Mouse (Mus musculus) A20 (cell line): Measurements from ENCODE around the gene Lrp4.

ENCODE experiments used
- DNase-seq: peaks from one replicate; pipeline ENCODE4 v3.0.0-alpha.2; 2011; ENCODE audit warnings: low read depth, low spot score

Gene Lrp4

DNA sequence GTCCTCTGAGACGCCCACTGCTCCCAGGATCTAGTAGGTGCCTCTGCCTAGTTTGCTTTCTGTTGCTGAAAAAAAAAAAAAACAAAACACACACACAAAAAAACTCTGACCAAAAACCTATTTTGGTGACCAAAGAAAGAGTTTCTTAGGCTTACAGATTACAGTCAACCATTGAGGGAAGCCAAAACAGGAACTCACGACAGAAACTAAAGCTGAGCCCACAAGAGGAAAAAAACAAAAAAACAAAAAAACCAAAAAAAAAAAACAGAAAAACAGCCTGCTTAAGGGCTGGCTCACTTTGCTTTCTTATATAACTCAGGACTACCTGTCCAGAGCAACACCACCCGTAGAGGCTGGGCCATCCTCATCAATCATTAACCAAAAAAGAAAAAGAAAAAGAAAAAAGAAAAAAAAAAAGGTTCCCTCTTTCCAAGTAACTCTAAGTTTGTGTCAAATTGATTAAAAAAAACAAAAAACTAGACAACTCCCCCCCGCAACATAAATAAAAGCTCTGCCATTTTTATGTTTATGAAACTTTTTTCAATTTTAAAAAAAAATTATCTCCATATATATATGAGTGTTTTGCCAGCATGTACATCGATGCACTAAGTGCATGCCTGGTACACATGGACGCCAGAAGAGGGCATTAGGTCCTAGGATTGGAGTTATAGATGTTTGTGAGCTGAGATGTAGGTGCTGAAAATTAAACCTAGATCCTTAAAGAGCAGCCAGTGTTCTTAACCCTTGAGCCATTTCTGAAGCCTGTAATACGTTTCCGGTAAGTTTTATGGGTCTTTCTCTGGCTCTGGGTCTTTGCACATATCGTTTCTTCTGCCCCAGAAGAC is 3.9 kb upstream of the Lrp4 start:
- peak; percentile 31 for DNase-seq

GRCm38 (mm10) chr2:91454434-91454833 is 2.9 kb upstream of the Lrp4 start:
- DNase-seq = peak; percentile 13

DNA sequence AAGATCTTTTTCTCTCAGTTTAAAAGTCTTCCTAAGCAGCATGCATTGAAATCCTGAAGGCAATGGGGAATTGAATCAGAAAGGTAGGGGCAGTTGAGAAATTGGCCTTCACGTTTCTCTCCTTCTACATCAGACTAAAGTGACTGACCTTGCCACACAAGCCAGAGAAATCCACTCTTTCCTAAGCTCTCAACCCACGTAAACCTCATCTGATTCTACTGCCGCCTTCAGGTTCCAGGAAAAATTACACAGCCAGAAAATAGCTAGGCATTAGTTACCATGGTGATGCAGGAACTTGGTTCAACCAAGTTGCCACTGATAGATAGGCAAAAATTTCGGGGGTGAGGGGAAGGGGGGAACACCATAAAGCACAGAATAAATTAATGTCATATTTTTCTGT is 1.5 kb upstream of the Lrp4 start:
- peak; percentile 43 for DNase-seq

DNA sequence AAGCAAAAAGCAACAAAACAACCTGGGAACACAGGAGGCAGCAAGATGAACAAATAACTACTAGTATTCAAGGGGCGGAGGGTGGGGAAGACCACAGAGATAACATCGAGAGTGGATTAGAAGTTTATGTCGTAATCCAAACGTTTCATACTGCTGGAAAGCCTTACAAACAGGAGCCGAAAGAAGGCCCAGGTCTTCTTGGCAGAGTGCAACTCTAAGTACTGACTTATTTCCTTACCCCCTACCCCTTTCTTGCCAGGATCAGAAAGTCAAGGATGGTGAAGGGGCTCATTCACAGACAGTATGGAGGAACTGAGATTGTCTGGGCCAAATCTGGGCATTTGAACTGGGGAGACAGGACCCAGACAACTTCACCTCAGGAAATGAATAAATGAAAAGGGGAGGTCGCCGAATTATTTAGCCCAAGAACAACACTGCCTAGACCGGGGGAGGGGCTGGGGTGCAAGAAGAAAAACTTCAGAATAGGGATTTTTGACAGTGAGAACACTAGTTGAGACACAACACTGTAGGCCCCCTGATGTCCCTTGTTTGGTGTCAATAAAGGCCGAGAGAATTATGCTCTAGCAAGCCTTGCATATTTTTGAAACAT is 715 bp upstream of the Lrp4 start:
- DNase-seq = no peak

GRCm38 (mm10) chr2:91457656-91458251 is 443 bp downstream of the Lrp4 start:
- peak; percentile 43 for DNase-seq

- peak; percentile 37 for DNase-seq
Measured at GRCm38 (mm10) chr2:91458252-91458672, 951 bp downstream of the Lrp4 start.

DNA sequence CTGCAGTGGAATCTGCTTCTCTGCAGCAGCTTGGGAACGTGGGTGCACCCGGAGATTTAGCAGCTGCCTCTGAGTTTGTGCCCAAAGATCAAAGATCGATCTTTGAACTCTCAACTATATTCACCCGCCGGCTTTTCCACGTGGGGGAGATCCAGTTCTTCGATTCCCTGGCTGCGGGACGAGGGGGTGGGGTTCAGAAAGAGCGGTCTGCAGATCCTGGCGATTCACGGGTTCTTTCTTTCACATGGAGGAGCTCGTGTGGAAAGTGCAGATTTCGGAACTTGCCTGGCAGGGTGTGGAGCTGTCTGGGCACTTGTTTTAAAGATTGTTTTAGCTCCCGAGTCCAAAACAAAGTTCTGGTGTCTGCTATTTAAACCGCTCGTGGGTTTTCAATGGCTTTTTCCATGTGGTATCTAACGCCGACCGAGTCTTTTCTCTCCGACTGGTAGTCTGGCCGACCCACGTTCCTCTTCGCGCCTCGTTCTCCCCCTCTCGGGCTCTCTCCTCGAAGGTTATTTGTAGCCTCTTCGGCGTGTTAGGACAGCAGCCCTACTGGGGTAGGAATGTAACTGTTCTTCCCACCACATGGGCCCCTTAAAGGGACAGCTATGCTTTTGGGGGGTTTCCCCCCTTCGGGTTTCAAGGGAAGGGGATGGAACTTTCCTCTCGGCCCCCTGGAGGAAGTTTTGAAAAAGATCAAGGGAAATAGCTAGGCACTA is 1.5 kb downstream of the Lrp4 start:
- DNase-seq = no peak

- no peak for DNase-seq
Measured at GRCm38 (mm10) chr2:91460076-91460475, 2.8 kb downstream of the Lrp4 start.

DNA sequence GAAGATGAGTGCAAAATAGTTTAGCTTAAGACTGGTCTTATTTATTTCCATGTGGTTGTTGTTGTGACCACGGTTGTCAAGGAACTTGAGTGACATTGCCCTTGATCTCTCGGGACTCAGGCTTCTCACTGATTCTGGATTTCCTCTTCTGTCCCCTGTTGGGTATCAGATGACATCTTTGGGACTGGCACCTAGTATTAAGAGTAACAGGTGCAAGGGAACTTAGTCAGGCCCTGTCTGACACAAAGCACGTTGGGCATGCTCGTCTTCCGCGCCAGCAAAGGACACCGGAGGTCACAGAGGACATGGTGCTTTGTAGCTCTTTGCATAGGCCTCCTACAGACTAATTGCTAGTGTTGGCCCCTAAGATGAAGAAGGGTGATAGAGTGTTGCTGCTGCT is 3.5 kb downstream of the Lrp4 start:
- DNase-seq = no peak

GRCm38 (mm10) chr2:91461341-91461740 is 4.0 kb downstream of the Lrp4 start:
- DNase-seq = no peak

DNA sequence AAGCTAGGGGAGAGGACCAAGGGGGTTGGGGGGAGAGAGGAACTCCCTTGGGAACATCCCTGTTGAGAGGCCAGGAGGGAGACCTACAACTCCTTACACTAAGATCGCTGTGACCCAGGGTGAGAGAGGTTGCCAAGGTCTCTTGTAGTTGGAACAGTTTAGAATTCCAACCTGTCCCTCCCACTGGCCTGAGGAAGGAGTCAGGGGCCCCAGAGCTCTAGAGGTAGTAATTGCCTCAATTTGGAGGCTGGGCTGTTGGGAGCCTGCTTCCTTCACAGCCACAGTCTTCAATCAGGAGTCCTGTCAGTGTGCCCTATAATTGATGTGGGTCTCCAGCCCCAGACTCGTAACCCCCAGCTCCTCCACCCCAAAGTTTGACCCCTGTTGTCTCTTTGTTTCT is 4.9 kb downstream of the Lrp4 start:
- no peak for DNase-seq

- no peak for DNase-seq
Measured at GRCm38 (mm10) chr2:91462681-91463080, 5.4 kb downstream of the Lrp4 start.

- DNase-seq = no peak
Measured at GRCm38 (mm10) chr2:91465934-91466333, 8.6 kb downstream of the Lrp4 start.

DNA sequence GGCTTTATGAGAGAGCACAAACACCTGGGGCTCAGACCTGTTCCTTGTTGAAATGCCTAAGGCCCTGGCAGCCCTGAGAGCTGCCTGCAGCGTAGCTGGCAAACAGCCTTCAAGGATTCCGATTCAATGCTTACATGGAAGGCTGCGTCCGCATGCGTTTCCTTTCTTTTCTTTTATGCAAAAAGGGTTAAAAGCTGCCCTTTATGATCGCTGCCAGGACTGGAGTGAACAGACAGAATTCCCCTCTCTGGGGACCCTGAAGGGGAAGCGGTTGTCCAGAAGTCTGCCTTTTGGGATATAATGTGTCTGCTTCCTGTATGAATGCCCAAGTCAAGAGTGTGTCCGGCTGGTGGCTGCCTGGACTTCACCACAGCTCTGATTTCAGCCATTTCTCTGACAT is 10.3 kb downstream of the Lrp4 start:
- DNase-seq = no peak

GRCm38 (mm10) chr2:91470055-91470647 is 12.8 kb downstream of the Lrp4 start:
- DNase-seq = no peak

DNA sequence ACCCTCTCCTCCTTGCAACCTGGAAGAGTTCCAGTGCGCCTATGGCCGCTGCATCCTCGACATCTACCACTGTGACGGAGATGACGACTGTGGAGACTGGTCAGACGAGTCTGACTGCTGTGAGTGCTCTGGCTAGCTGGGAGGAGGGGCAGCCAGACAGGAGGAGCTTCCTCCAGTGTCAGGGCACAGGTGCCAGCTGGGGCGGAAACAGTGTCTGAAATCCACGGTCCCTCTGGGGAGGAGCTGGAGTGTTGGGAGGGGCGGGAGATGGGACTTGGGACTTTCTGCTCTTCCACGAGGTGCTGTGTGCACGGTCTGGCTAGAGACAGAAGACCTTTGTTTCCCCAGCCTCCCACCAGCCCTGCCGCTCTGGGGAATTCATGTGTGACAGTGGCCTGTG is 17.0 kb downstream of the Lrp4 start:
- DNase-seq = peak; percentile 28

DNA sequence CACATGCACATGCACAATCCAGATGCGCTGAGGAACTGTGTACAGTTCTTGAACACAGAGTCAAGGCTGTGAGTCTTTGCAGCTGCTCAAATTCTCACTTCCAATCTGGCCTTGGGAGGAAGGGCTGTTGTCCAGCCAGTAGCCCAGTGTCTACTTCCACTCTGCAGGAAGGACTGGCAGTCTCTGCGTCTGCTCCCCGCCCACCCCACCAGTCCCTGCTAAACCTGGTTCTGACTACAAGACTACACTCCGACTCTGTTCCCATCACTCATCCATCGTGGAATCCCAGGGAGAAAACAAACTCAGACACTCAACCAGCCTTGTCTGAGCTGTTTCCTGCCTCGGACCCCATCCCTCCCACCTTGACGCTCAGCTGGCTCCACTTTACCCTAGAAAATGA is 18.5 kb downstream of the Lrp4 start:
- no peak for DNase-seq

GRCm38 (mm10) chr2:91476251-91476661 is 18.9 kb downstream of the Lrp4 start:
- no peak for DNase-seq

DNA sequence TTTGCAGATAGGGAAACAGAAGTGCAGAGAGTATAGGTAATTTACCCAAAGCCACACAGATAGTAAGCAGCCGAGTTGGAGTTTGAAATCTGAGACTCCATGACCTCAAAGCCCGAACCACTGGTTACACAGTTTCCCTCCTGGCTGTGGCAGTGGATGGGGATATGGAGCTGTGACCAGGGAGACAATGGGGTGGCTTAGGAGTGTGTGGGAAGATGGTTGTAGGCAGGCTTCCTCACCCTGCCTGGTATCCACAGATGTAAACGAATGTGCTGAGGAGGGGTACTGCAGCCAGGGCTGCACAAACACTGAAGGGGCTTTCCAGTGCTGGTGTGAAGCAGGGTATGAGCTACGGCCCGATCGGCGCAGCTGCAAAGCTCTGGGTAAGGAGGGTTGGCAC is 19.5 kb downstream of the Lrp4 start:
- peak; percentile 85 for DNase-seq

DNA sequence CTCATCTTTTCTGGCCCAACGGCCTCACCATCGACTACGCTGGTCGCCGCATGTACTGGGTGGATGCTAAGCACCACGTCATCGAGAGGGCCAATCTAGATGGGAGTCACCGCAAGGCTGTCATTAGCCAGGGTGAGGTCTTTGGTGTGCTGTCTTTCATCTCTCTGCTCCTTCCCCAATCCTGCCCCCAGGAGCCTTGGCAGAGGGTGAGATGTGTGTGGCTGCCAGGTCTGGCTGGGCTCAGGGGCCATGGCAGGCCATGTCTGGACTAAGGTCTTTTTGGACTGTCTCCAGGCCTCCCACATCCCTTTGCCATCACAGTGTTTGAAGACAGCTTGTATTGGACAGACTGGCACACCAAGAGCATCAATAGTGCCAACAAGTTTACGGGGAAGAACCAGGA is 23.1 kb downstream of the Lrp4 start:
- no peak for DNase-seq

DNA sequence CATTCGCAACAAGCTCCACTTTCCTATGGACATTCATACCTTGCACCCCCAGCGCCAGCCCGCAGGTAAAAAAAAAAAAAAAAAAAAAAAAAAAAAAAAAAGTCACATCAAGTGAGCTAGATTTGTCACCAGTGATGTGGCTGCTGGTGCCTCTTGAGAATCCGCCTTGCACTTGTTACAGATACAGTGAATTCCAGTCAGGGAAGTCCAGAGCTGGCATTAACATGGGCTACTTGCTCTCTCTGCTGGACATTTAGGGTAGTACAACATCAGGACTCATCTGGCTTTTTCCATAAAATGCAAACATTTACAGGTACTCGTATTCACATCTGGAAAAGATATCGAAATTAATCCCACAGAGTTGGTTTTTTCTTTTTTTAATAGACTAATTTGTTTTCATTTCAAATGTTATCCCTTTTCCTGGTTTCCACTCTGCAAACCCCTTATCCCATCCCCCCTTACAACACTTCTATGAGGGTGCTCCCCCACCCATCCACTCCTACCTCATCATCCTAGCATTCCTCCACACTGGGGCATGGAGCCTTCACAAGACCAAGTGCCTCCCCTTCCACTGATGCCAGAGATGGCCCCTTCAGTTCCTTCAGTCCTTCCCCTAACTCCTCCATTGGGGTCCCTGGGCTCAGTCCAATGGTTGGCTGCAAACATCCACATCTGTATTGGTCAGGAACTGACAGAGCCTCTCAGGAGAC is 23.6 kb downstream of the Lrp4 start:
- peak; percentile 56 for DNase-seq
